Mouse (Mus musculus) megakaryocyte-erythroid progenitor cell, adult 5 weeks (primary cell): Measurements from ENCODE around the gene Gm45799. TPM values are rescaled to one million over a fixed set of nuclear protein-coding genes. Genes with fewer than 3 reads are reported as not detected.

ENCODE experiments used
- polyA plus RNA-seq: library from polyadenylated mRNA; stranded (reverse); fragments of >175 nt; gene quantifications from 2 replicates; pipeline ENCODE4 v1.2.3, GENCODE M21; 2012

Gene Gm45799
- 87.9 and 116 TPM in 2 replicates for polyA plus RNA-seq

DNA sequence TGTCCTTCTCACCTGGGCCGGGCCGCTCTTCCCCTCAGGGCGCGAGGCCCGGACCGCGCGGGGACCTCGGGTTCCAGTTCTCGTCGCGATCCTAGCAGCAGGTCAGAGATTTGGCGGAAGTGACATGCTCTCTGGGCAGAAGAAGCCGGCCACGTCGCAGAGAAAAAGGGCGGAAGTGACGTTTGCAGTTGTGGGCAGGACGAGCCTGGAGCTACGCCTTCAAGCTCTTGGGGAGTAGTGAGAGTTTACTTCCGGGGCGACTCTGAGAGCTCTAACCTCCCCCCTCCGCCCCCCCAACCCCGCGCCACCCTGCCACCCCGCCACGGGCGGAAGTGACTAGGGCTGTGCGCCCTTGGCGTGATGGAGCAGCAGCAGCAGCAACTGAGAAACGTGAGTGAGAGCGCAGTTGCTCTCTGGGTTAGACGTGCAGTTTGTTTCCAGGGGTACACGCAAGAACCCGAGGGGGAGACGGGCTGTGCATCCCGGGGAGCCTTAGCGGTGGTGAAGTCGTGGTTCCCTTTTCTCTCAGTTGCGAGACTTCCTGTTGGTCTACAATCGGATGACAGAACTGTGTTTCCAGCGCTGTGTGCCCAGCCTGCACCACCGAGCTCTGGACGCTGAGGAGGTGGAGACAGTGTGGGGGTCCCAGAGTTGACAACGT, at the start of gene Gm45799, which contains the start of gene Arfip2:
Gene Gm45799 (plus strand): TSS at position 320 of the 661 bp plus-strand sequence.
Gene Arfip2 (minus strand): TSS at position 184 of the 661 bp plus-strand sequence.

DNA sequence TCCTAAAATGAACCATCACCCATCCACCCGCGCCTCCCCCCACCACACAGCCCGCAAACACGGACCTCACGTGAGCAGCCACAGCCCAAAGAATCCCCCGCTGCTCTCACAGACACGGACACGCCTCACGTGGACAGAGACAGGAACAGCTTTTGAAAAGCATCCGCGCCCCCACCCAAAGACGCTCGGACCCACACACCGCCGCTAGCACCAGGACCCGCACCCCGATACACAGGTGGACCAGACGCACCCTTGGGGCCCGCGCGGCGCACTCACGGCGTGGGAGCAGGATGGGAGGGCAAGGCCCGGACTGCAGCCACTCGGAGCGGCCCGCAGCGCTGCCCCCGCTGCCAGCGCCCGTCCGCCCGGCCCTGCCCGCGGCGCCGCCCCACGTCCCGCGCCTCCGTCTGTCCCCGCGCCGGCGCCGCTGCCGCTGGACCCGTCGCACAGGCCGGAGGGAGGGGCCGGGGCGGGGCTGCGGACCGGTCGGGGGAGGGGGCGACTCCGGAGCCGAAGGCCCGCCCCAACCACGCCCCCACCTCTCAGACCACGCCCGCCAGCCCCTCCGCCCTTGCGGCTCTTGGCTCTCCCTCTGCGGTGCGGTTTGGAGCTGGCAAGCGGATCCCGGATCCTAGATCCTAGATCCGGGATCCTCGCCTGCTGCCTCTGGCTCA, 7.1 kb upstream of the Gm45799 start, which contains the start of gene Trim3:
Gene Trim3 (minus strand): TSS at position 445 of the 674 bp plus-strand sequence.

DNA sequence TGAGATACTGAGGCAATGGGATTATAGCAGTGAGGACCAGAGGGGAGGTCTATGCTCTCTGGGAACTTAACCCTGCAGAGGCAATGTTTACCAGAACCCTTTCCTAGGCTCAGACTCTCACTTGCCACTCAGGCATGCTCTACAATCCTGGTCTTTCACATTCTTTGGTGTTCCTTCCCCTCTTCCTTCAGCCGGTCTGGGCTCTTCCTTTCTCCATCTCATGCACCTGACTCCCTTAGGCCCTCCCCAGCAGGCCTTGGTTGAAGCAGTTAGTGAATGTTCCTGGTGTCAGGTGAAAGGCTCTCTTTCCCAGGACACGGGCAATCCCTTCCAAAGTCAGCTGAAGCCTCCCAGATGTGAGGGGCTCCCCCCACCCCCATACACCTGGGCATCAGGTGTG, 596 bp upstream of the Gm45799 start, which contains the start of gene Timm10b:
Gene Timm10b (plus strand): TSS at position 301 of the 400 bp plus-strand sequence.

DNA sequence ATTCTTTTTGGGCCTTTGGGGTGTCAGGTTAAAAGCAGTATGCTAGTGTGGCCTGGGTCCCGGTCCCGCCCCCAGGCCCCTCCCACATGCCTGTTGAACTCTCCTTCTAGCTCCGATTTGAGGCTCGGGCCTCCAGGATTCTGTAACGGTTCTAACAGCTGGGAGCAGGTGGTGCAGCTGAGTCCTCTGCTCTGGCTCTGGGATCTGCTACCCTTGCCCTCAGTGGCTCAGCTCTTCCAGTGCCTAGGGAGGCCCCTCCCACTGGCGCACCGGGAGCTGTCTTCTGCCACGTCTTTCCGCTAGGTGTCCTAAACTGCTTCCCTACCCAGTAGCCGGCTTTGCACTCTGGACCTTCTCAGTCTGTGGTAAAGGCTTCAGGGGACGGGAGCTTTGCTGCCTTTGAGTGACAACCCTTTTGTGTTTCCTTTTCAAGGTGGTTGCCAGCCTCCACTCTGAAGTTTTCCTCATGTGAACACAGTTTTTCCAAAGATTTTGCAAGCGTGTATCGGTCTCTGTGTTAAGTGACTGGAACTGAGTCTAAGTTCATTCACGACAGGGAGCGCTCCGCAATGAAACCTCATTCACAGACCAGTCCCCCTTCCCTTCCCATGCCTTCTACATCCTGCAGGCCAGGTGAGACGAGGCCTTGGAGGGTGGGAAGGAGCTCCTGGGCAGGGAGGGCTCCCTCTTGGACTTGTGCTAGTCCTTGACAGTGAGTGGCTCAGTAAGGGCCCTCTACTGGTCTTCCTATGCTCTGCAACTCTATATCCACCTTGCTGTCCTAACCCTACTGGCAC, 10.5 kb downstream of the Gm45799 start, which contains the start of gene Dnhd1:
Gene Dnhd1 (plus strand): TSS at position 189 of the 797 bp plus-strand sequence.

Other genes with a start within 250 kb of the Gm45799 start
- 41.2 and 52.9 TPM in 2 replicates for gene Fam160a2, start 240.5 kb upstream of the Gm45799 start, polyA plus RNA-seq
- 0.06 TPM in 1 of 2 replicates, not detected in the other for gene Cnga4, start 236.0 kb upstream of the Gm45799 start, polyA plus RNA-seq
- not detected in 2 replicates for gene Cckbr, start 214.8 kb upstream of the Gm45799 start, polyA plus RNA-seq
- 2.5 and 4.2 TPM in 2 replicates for gene Cavin3, start 158.3 kb upstream of the Gm45799 start, polyA plus RNA-seq
- gene Smpd1, start 86.2 kb upstream of the Gm45799 start, polyA plus RNA-seq: 18.2 and 20.3 TPM in 2 replicates
- 0.54 and 1.1 TPM in 2 replicates for gene Apbb1, start 58.9 kb upstream of the Gm45799 start, polyA plus RNA-seq
- gene Hpx, start 40.4 kb upstream of the Gm45799 start, polyA plus RNA-seq: not detected in 2 replicates
- gene Trim3, start 7.0 kb upstream of the Gm45799 start, polyA plus RNA-seq: 10.2 and 10.6 TPM in 2 replicates
- 178 and 270 TPM in 2 replicates for gene Timm10b, start 496 bp upstream of the Gm45799 start, polyA plus RNA-seq
- 80.3 and 83.8 TPM in 2 replicates for gene Arfip2, start 136 bp upstream of the Gm45799 start, polyA plus RNA-seq
- gene Dnhd1, start 10.3 kb downstream of the Gm45799 start, polyA plus RNA-seq: 0.23 and 0.38 TPM in 2 replicates
- 47.1 and 54.7 TPM in 2 replicates for gene Ilk, start 96.0 kb downstream of the Gm45799 start, polyA plus RNA-seq
- gene Rrp8, start 96.8 kb downstream of the Gm45799 start, polyA plus RNA-seq: 18.9 and 33.4 TPM in 2 replicates
- 290 and 304 TPM in 2 replicates for gene Taf10, start 103.8 kb downstream of the Gm45799 start, polyA plus RNA-seq
- gene Tpp1, start 111.7 kb downstream of the Gm45799 start, polyA plus RNA-seq: 35.6 and 36.7 TPM in 2 replicates
- 0.06 and 0.19 TPM in 2 replicates for gene Dchs1, start 147.1 kb downstream of the Gm45799 start, polyA plus RNA-seq
- 84.2 and 99.0 TPM in 2 replicates for gene Mrpl17, start 170.5 kb downstream of the Gm45799 start, polyA plus RNA-seq